Mouse (Mus musculus) mouse embryonic stem cell (cell line): Measurements from ENCODE around the gene Nat8.
"Not testable (repeated sequence)": the region's sequence is repeated elsewhere in the genome, so short reads cannot be mapped to it uniquely, and the experiment has no call there.

ENCODE experiments used
- in situ Hi-C, 2 experiments: fragments of 300-500 bp; cut with MboI; formaldehyde crosslinking; loops; 1 replicate in 1 of 2; 3 replicates in 1 of 2; pipeline ENCODE4 v1.14.3; 2019 to 2020; ENCODE audit warnings: low sequenced_read_pairs in 2 of 2, low pct_unique_long_range_greater_than_20kb in 1 of 2, mixed read lengths in 1 of 2; ENCODE audit not compliant: unreplicated experiment in 1 of 2

Gene Nat8

DNA sequence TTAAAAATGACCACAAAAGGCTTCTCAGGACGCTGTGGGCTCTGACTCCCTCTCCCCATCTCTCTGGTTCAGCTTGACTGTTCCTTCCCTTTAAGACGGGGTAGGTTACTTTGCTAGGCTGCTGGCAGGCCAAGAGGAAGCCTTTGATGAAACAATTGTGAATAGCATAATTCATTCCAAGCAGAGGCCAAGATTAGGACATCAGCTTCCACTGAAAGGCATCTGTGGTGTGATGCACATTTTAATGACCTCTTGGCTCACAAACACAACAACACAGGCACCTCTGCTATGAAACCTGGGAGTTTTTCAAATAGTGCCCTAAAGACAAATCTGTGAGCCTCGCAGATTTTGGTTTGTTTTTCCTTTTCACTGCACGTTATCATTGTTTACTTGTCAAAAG, 8.1 kb upstream of the Nat8 start:
- in situ Hi-C loops: no loop called here

DNA sequence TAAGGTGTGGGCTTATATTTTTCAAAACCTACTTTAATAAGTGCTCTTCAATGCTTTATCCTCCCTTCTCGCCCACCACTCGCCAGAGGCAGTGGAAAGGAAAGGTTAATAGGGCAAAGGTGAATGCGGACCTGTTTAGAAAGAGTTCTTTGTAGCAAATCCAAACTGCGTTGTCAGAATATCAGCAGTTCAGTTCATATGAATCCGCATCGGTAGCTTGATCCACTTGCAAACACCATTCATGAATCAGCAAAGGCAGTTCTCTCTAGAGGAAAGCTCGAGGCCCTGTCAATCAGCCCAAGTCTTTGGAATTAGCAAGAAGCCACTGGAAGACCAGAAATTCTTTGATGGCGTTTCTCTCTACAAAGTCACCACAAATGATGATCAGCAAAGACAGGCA, 6.8 kb upstream of the Nat8 start:
- in situ Hi-C loops: no loop called here

DNA sequence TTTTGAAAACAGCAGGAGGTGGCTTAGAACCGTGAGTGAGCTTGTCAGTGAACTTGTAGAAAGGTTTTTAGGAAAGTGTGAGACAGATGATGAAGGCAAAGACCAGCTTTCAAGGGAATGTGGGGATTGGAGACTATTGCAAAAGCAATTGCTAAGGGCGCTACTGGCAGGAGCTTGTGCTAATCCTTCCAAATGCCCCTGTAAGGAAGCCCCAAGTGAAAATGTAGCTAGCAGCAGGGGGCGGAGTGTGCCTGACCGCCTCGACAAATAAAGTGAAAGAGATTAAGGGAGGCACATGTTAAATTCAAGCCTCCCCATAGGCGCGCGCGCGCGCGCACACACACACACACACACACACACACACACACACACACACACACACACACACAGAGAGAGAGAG, 5.4 kb upstream of the Nat8 start:
- in situ Hi-C loops: not testable (repeated sequence)

DNA sequence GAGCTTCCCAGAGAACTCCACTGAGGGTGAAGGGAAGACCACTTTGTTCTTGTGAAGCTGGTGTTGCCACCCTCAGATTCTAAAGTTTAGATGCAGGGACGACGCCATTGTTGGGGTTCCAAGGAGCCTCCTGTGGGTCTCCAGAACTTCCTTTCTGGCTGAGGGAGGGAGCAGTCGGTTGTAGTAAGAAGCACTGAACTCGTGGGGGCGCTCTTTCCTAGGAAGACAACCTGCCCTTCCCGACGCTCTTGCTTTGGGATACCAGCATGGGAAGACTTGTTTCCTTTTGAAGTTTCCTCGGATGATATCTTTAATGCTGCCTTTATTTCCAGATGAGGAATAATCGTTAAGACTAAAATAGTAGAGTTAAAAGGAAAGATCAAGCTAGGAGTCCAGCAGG, 4.9 kb upstream of the Nat8 start:
- in situ Hi-C loops: not testable (repeated sequence)

- in situ Hi-C loops: not testable (repeated sequence)
Measured at GRCm38 (mm10) chr6:85836098-85836497, 4.2 kb upstream of the Nat8 start.

DNA sequence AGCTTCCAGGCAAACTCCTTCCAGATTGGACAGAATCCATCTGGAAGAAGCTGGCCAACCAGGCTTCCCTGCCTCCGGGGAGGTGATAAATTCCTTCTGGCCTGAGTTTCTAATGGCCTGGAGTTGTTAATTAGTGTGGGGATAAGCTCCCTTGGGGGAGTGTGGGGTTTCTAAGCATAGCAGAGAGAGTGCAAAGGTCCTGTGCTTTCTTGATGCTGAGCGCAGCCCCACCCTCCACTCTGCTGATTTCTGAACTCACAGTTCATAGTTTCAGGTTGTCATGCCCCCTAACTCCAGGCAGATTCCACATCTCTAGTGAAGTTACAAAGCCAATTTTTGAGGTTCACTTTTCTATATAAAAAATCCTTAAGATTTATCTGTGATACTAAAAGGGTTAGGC, 3.2 kb upstream of the Nat8 start:
- in situ Hi-C loops: not testable (repeated sequence)

DNA sequence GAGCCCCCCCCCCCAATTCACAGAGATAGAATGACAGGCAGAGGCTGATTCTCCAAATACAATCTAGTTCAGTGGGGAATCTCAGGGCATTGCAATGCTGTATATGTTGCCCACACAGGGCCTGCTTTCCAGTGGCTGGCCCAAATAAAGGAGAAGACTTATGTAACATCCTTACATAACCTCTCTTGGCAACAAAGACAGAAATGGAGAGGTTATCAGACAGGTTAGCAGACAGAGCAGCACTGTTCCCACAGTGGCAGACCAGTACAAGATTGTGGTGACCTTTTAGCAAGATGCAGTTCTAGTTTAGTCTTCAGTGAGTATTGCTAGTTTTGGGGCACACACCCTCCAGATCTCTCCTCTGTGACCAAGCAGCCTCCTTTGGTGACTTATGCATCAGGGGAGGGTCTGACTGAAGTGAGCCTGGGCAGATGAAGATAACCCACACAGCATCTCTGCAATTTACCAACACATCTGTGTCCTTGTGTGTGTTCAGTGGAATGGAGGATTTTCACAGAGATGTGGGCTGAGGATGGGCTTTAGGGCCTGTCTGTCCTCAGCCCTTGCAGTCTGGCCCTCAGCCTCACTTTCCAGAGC, 2.7 kb upstream of the Nat8 start:
- in situ Hi-C loops: loop anchor here in 1 of 2 experiments (5.0 kb wide), 1 partner anchor 173 kb away; no protein-coding TSS in a partner anchor

DNA sequence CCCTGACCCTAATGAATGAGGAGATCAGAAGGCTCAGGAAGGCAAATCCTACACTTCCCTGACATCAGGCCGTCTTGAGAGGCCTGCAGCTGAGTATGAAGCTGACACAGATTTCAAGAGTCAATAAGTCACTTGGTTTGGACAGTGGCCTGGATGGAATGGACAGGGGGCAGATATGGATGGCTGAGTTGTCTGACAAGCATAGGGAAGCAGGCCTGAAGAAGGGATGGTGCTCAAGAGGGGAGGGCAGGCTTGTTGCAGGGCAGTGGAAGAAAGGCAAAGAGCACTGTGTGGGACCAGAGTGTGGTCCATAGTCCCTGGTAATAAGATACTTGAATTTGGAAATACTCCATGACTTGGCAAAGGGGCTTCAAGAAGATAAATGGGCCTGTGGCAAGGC, 2.4 kb downstream of the Nat8 start:
- in situ Hi-C loops: no loop called here

- in situ Hi-C loops: no loop called here
Measured at GRCm38 (mm10) chr6:85825886-85826285, 6.0 kb downstream of the Nat8 start.

- in situ Hi-C loops: no loop called here
Measured at GRCm38 (mm10) chr6:85823382-85824090, 8.3 kb downstream of the Nat8 start.

GRCm38 (mm10) chr6:85822286-85822685, 9.6 kb downstream of the Nat8 start:
- in situ Hi-C loops: no loop called here

DNA sequence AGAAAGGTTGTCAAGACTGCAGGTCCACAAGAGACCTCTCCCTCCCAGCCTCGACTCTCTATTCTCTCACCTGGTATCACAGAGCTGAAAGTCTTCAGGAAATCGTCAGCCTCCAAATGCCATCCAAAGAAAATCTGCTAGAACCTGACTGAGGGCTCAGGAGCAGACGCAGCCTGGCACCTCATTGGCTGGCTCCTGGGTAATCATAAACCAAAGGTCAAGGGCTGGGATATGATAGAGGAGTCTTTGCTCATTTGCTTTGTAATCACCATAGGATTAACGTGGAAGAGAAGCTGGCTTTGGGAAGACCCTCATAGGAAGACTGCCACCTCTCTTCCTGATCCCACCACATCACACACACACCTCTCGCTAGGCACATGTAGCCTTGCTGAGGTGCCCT, 11.0 kb downstream of the Nat8 start, which contains the start of the genes Nat8f6 and Nat8f5:
Nat8f6 (minus strand) TSS at position 118 of the 400 bp plus-strand sequence.
Nat8f5 (minus strand) TSS at position 136 of the 400 bp plus-strand sequence.
- in situ Hi-C loops: no loop called here

- in situ Hi-C loops: no loop called here
Measured at GRCm38 (mm10) chr6:85818338-85818737, 13.5 kb downstream of the Nat8 start.

- in situ Hi-C loops: no loop called here
Measured at GRCm38 (mm10) chr6:85813339-85813738, 18.5 kb downstream of the Nat8 start.

GRCm38 (mm10) chr6:85810942-85811537, 20.8 kb downstream of the Nat8 start:
- in situ Hi-C loops: not testable (repeated sequence)

- in situ Hi-C loops: not testable (repeated sequence)
Measured at GRCm38 (mm10) chr6:85810514-85810913, 21.4 kb downstream of the Nat8 start.

DNA sequence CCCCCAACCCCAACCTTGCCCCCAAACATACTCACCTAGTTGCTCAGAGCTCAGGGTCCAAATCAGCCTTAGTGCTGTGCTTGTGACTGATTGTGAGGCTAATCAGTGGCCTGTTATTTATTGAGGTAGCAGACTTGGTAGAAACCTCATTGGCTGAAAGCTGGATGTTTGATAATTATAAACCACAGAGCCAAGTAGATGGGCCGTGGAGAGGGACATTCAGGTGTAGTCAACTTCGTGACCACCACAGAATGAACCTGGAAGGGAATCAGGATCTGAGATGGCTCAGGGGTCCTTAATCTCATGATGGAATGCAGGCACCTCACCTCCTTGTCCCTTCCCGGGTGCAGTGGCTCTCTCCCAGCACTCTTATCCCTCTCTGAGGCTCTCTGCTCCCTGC, 22.1 kb downstream of the Nat8 start:
- in situ Hi-C loops: not testable (repeated sequence)

DNA sequence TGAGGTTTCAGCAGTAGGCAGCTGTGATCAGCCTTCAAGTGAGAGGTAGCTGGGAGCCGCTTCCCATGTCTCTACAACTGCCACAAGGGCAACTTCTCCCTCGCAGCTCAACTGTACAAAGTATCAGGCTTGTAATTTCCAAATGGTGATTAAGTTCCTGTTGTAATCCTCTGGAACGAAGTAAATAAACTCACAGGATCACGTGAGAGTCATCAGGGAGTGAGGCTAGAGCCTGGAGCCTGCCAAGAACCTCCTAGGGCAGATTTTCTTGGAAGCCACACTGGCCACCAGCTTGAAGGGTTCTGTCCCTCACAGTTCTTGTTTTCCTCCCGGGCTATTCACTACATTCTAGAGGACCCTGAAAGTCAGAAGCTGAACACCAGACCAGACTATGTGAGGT, 28.7 kb downstream of the Nat8 start:
- in situ Hi-C loops: not testable (repeated sequence)
